Mouse (Mus musculus): ENCODE results near the gene Chm.
"Not testable (repeated sequence)": the region's sequence is repeated elsewhere in the genome, so short reads cannot be mapped to it uniquely, and the experiment has no call there.

Gene Chm

DNA sequence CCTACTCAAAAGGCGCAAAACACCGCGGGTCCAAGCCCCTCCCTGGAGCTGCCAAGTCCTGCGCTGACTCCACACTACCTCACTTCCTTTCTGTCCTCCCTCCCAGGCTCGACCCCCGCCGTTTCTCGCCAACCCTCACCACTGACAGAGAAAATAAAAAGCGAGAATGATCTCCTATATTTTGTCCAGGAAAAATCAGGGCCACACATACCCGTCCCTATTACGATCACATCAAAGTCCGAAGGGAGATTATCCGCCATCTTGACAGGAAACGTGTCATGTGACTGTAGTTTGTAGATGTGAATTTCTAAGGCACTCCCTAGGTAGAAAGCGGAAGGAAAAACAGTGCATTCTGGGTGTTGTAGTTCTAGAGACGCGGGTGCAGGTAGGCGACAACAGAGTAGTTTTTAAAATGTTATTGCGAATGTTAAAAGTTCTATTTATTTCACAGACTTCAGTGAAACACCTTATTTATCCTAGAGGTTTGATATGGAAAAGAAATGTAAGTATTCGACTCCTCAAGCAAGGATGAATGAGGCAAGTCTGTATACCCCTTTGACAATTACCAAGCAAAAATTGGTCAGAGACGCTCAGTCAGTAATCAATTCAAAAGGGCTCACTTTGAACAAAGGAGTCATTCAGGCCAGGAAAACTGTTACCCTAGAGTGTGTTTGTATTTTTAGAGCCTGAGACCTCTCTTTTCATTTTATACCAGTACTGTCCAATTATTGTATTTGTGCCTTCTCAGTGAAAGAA is at the start of gene Chm:
Gene Chm (minus strand): TSS at position 288 of the 756 bp plus-strand sequence.
- peak; percentile 60 for DNase-seq (ENCODE audit: extremely low read depth, insufficient read length, low spot score)

DNA sequence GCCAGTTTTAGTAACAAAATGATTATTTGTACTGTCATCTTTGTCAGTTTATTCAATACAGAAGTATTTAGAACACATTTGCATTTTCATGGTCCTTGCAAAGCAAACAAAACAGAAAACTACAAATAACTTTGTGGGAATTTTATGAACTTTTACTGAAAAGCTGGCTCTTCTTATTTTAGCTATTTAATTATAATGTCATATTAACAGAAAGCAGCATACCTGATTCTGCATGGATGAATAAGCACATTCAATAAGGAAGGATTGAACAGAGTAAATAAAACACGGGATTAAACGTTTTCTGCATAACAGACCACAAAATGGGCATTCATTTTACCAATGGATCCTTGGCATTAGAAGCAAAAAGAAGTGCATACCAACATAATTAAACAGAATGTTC is 8.6 kb upstream of the Chm start:
- no peak for DNase-seq (ENCODE audit: extremely low read depth, insufficient read length, low spot score)

- DNase-seq (ENCODE audit: extremely low read depth, insufficient read length, low spot score), result no peak
Measured at GRCm38 (mm10) chrX:113184569-113185229, 618 bp downstream of the Chm start.

- not testable (repeated sequence) for DNase-seq (ENCODE audit: extremely low read depth, insufficient read length, low spot score)
Measured at GRCm38 (mm10) chrX:113180856-113181255, 4.5 kb downstream of the Chm start.

DNA sequence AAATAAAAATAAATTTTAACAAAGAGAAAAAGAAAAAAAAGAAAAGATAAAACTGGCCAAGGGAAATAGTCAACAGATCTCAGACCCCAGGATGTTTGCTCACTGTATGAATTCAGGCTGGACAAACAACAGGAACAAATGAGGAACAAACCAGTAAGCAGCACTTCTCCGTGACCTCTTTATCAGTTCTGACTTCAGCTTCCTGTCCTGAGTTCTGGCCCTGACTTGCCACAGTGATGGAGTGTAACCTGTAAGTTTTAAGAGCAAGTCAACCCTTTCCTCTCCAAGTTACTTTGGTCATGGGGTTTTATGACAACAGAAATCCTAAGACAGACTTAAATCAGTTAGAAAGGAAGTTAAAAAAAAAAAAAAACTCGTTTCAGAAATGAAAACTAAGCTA is 12.6 kb downstream of the Chm start:
- no peak for DNase-seq (ENCODE audit: extremely low read depth, insufficient read length, low spot score)

- no peak for DNase-seq (ENCODE audit: extremely low read depth, insufficient read length, low spot score)
Measured at GRCm38 (mm10) chrX:113172271-113172670, 13.0 kb downstream of the Chm start.

GRCm38 (mm10) chrX:113160268-113160860 is 25.0 kb downstream of the Chm start:
- no peak for DNase-seq (ENCODE audit: extremely low read depth, insufficient read length, low spot score)

GRCm38 (mm10) chrX:113084171-113084570 is 101.1 kb downstream of the Chm start:
- DNase-seq (ENCODE audit: extremely low read depth, insufficient read length, low spot score), result no peak

GRCm38 (mm10) chrX:113076053-113076452 is 109.3 kb downstream of the Chm start:
- DNase-seq (ENCODE audit: extremely low read depth, insufficient read length, low spot score), result no peak

DNA sequence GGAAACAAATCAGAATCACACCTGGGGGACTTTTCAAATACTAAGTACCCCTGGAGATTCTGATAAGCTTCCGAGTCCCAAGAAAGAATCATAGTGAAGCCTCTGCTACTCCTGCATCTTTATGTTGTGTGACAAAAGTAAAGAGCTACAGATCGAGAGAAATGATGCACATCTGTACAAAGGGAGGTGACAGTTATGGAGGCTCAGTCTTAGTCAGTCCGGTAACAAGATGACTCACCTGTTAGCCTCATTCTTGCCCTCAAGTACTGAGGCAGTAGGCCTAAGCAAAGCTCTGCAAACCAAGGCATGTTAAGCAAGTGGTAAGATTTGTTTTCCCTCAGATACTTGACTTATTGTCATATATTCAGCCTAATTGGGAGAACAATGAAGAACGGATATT is 110.5 kb downstream of the Chm start:
- no peak for DNase-seq (ENCODE audit: extremely low read depth, insufficient read length, low spot score)

GRCm38 (mm10) chrX:113003621-113004020 is 181.7 kb downstream of the Chm start:
- DNase-seq (ENCODE audit: extremely low read depth, insufficient read length, low spot score), result no peak

DNA sequence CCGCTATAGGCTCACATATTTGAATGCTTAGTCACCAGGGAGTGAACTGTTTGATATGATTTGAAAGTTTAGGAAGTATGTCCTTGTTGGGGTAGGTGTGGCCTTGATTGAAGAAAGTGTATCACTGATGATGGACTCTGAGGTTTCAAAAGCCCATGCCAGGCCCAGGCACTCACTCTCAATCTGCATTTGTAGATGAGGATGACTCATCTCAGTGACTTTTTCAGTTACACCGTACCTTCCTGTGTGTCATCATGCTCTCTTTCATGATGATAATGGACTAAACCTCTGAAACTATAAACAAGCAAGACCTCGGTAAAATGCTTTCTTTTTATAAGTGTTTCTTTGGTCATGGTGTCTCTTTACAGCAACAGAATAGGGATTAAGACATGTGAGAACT is 183.1 kb downstream of the Chm start:
- peak; percentile 0 for DNase-seq (ENCODE audit: extremely low read depth, insufficient read length, low spot score)
